Mouse (Mus musculus) bone marrow, adult 2 months (tissue): ENCODE results near the gene Cilp2. TPM values are rescaled to one million over a fixed set of nuclear protein-coding genes. Genes with fewer than 3 reads are reported as not detected.
A peak's percentile ranks its signal among the peaks of the same experiment; 100 is the strongest.

ENCODE experiments used
- H3K27ac ChIP-seq: fragments of 200-500 bp; 2 replicates; pipeline ENCODE4 v1.5.1; 2012; ENCODE audit warnings: low read depth, mild to moderate bottlenecking, control low read depth, inconsistent platforms, low read length; ENCODE audit not compliant: control insufficient read depth, poor library complexity, insufficient read depth
- H3K4me1 ChIP-seq: fragments of 200-500 bp; 2 replicates; pipeline ENCODE4 v1.6.1; 2011; ENCODE audit warnings: low read length; ENCODE audit not compliant: control insufficient read depth, insufficient read depth
- H3K4me3 ChIP-seq: fragments of 200-500 bp; replicated peaks from 2 replicates; pipeline ENCODE3; 2011; ENCODE audit warnings: mild to moderate bottlenecking, low read depth, low read length, control low read depth; ENCODE audit not compliant: control insufficient read depth
- CTCF ChIP-seq: fragments of 200-500 bp; IDR thresholded peaks from 2 replicates; pipeline ENCODE4 v1.5.1; 2011; ENCODE audit warnings: low read length, control low read depth; ENCODE audit not compliant: control insufficient read depth, insufficient read depth
- POLR2A ChIP-seq: fragments of 200-500 bp; IDR thresholded peaks from 2 replicates; pipeline ENCODE4 v1.6.1; 2011; ENCODE audit warnings: low read depth, mild to moderate bottlenecking, control low read depth, low read length, borderline replicate concordance; ENCODE audit not compliant: control insufficient read depth
- WGBS: fragments of 180-500 bp; shearing (Covaris S2); methylation state at CpG from one replicate; pipeline ENCODE4 v1.1.7; 2018; 5-methylcytosine and 5-hydroxymethylcytosine counted together
- polyA plus RNA-seq: library from polyadenylated mRNA; stranded (reverse); fragments of >200 nt; gene quantifications from 2 replicates; pipeline ENCODE4 v1.2.4, GENCODE M21; 2011; ENCODE audit warnings: low replicate concordance; ENCODE audit not compliant: missing spikeins, insufficient read depth, insufficient read length

Cilp2 gene
- polyA plus RNA-seq, 1 experiment = not detected

DNA sequence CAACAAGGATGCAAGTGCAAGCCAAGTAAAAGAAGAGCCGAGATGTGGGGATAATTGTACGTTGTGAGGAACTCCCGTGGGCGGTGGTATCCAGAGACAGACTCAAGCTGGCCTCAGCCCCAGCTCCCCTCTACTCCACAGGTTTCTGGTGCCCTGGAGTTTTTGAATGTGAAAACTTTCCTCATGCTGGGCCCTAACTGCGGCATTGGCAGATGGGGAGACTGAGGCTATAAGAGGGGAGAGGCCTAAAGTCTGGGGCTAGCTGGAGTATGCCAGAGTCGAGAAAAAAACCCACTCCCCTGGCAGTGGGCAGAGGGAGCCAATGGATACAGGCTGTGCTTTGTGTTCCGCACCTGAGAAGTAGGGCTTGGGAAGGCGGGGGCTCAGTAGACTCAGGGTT, 16.6 kb upstream of the Cilp2 start:
- no peak overlapping the region for H3K27ac ChIP-seq
- no peak for TF ChIP-seq CTCF
- TF ChIP-seq POLR2A = no peak
- H3K4me1 ChIP-seq = no peaks in the 10 kb centered on the region; the same call in 1 of the 2 replicates
- WGBS = 85% methylated on average over 8 of the region's 8 CpGs
- H3K4me3 ChIP-seq = no peak overlapping the region

DNA sequence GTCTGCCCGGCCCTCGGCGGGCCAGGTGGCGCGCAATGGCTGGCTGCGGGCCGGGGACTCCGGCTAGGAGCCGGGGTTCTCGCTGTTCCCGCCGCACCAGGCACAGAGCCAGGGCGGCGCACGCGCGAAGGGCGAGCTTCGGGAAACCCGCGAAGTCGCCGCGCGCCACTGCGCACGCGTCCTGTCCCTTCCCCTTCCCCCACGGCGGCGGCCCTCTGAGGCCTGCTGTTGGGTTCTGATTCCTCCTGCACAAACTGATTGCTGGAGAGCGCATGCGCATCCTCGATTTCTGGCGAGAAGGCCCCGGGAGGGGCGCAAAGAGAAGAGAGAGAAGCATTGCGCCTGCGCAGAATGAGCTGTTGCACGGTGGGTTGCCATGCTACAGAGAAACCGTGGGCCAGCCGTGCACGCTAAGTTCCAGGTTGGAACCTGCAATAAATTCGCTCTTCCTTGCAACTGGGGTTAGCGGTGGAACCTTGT, 15.6 kb upstream of the Cilp2 start:
- H3K27ac ChIP-seq = peak overlapping the region; percentile 94
- no peaks in the 10 kb centered on the region; the same call in 1 of the 2 replicates for H3K4me1 ChIP-seq
- H3K4me3 ChIP-seq = peak overlapping the region; percentile 88
- WGBS = under 1% methylated on average over 45 of the region's 45 CpGs
- TF ChIP-seq CTCF (no peak), POLR2A (peak; percentile 66; the same call in 1 of the 2 replicates)

DNA sequence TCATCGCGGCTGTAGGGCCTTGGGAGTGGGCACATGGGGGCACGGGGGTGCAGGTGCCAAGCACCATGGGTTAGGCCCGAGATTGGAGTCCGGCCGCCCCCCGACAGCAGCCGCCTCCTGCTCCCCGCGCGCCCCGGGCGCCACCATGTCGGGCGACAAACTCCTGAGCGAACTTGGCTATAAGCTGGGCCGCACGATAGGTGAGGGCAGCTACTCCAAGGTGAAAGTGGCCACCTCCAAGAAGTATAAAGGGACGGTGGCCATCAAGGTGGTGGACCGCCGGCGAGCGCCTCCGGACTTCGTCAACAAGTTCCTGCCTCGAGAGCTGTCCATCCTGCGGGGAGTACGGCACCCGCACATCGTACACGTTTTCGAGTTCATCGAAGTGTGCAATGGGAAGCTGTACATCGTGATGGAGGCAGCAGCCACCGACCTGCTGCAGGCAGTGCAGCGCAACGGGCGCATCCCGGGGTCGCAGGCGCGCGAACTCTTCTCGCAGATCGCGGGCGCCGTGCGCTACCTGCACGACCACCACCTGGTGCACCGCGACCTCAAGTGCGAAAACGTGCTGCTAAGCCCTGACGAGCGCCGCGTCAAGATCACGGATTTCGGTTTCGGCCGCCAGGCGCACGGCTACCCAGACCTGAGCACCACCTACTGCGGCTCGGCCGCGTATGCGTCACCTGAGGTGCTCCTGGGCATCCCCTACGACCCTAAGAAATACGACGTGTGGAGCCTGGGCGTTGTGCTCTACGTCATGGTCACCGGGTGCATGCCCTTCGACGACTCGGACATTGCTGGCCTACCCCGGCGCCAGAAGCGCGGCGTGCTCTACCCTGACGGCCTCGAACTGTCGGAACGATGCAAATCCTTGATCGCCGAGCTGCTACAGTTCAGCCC, 14.9 kb upstream of the Cilp2 start, which contains the start of the genes Tssk6, Ndufa13 and Yjefn3:
Gene Tssk6, plus strand, starts transcription at position 22 of the 900 bp plus-strand sequence.
Gene Ndufa13, minus strand, starts transcription at position 396 of the 900 bp plus-strand sequence.
Gene Yjefn3, minus strand, starts transcription at position 550 of the 900 bp plus-strand sequence.
- WGBS = 3% methylated on average over 89 of the region's 89 CpGs
- Histone ChIP-seq H3K27ac (peak within 1 kb of the TSS; percentile 94), H3K4me1 (no peaks in the 10 kb centered on the region; the same call in 1 of the 2 replicates), H3K4me3 (peak within 1 kb of the TSS; percentile 88)
- TF ChIP-seq CTCF = no peak
- 0 out of 2 replicates have a peak, but pooled peaks have one; percentile 39 for TF ChIP-seq POLR2A

DNA sequence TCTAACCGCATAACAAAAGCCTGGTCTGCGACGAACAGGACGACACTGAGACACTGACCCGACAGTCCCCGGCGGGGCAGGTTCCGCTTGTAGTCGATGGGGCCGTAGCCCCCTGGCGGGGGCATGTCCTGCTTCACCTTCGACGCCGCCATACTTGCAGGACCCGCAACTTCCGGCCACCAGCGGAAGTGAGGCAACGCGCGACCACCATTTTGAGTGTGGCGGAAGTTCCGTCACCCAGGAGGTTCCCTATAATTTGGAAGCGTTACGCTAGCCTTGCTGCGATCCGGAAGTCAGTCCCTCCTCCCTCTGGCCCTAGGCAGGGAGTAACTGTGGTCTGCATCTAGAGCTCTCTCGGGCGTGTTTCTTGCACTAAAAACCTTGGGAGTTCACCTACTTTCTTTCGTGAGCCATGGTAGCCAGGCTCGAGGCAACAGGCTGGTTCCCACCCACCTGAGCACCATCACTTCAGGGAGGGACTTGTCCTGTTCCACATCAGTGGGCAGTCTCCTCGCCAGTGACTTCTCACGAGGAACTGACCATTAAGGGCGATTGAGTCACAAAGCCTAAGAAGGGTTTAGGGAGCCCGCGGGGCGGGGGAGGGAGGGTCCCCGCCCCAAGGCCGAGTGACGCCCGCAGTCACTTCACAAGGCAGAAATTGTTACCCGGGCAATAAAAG, 14.1 kb upstream of the Cilp2 start:
- TF ChIP-seq POLR2A (peak; percentile 93), CTCF (peak; percentile 42; the same call in 1 of the 2 replicates)
- peak overlapping the region; percentile 88 for H3K4me3 ChIP-seq
- WGBS = under 1% methylated on average over 41 of the region's 41 CpGs
- peak overlapping the region; percentile 94 for H3K27ac ChIP-seq
- H3K4me1 ChIP-seq = no peaks in the 10 kb centered on the region; the same call in 1 of the 2 replicates

DNA sequence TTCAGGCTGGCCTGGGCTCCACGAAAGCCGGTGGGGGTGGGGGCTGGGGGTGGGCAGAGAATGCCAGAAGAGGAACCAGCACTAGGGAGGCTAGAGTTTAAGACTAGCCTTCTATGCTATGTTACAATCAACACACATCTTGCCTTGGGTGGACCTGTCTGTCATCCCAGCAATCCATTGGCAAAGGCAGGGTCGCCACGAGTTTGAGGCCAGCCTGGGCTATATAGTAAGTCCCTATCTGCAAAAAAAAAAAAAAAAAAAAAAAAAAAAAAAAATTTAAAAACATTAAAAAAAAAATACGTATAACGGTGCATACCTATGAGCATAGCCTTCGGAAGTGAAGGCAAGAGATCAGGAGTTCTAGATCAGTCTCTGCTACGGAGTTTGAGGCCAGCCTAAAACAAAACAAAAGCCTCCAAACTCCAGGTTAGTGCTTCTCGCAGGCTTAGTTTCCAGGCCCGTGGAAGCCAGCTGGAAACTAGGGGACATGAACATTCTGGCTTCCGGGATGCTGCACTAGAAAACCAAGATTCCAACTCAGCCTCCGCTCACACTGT, 13.5 kb upstream of the Cilp2 start:
- H3K4me1 ChIP-seq = no peaks in the 10 kb centered on the region; the same call in 1 of the 2 replicates
- TF ChIP-seq POLR2A (no peak), CTCF (no peak)
- H3K4me3 ChIP-seq = peak overlapping the region; percentile 88
- H3K27ac ChIP-seq = peak overlapping the region; percentile 94
- 7% methylated on average over 12 of the region's 12 CpGs for WGBS

DNA sequence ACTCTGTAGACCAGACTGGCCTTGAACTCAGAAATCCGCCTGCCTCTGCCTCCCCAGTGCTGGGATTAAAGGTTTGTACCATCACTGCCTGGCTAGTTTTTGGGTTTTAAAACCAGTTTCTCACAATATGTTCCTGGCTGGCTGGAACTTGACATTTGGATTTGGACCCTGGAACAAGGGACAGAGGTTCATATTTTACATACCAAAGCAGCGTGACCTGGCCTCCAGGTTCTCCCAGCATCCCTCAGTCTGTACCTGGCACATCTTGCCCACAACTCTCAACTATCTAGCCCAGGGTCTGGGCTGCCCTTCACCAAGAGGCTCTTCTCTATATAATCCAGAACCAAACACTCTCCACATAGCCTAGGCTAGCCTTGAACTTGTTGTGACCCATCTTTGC, 12.4 kb upstream of the Cilp2 start:
- Histone ChIP-seq H3K4me3 (no peak overlapping the region), H3K27ac (no peak overlapping the region), H3K4me1 (no peaks in the 10 kb centered on the region; the same call in 1 of the 2 replicates)
- WGBS = 84% methylated on average over 2 of the region's 2 CpGs
- TF ChIP-seq CTCF = no peak
- TF ChIP-seq POLR2A = no peak

DNA sequence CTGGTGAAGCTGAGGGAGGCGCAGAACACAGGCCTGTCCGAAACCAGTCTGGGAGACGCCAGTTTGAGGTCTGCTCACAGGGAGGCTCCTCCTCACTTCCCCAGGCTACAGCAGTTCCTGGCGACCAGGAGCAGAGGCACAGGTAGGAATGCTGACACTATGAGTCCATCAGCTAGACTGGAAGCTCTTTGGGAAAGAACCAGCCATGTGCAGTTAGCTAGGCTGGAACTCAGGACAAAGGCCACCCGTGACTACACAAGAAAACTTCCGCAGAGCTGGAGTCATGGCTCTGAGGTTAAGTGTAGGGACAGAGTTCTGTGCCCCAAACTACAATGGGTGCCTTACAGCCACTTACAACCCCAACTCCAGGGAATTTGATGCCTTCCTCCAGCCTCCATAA, 10.4 kb upstream of the Cilp2 start:
- WGBS = 82% methylated on average over 6 of the region's 6 CpGs
- Histone ChIP-seq H3K4me3 (no peak overlapping the region), H3K4me1 (no peaks in the 10 kb centered on the region; the same call in 1 of the 2 replicates), H3K27ac (no peak overlapping the region)
- TF ChIP-seq POLR2A (no peak), CTCF (no peak)
